Mouse (Mus musculus) lung, adult 2 months (tissue): ENCODE measurements around the gene Hspa4.

Experiments used
- CTCF ChIP-seq: fragments of 200-500 bp; IDR thresholded peaks from 2 replicates; pipeline ENCODE4 v1.5.1; 2011; ENCODE audit warnings: mild to moderate bottlenecking, low read length, control low read depth; ENCODE audit not compliant: insufficient read depth
- POLR2A ChIP-seq: fragments of 200-500 bp; IDR thresholded peaks from 2 replicates; pipeline ENCODE4 v1.6.1; 2011; ENCODE audit warnings: low read depth, mild to moderate bottlenecking, control low read depth, low read length, borderline replicate concordance; ENCODE audit errors: extremely low read depth

DNA sequence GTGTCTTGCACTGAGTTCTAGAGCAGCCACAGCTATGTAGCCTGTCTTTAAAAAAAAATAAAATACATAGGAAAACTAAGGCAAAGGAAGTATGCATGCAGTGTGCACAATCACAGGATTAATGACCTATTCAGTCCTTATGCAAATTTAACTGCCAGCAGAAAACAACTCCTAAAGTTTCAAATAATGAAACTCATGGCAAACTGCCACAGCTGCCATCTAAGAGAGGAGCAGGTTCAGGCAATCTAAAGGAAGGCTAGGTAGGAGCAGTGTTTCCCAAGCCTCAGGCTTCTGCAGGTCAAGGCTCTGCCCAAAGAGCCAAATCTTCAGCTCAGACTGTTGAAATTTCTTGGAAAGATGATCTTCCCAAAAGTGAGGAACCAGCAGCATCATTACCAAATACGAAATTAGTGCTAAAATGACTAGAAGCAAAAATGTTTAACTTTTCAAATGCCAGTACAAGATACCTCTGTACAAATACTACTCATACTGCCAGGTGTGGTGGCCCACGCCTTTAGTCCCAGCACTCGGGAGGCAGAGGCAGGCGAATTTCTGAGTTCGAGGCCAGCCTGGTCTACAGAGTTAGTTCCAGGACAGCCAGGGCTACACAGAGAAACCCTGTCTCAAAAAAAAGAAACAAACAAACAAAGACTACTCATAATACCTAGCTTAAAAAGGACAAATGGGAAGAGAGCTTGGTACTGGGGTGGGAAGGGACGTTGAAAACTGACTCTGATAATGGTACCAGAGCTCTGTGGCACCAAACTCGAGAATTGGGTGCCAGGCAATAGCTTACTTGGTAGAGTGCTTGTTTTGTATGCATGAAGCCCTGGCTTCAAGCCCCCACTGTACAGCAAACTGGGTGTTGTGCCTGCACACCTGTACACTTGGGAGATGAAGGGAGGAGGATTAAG lies 2.1 kb downstream of the Hspa4 start:
- TF ChIP-seq POLR2A (no peak), CTCF (no peak)
